Mouse (Mus musculus) forebrain, embryonic 12.5 days (tissue): Measurements from ENCODE around the gene Pdgfra. TPM values are rescaled to one million over a fixed set of nuclear protein-coding genes. Genes with fewer than 3 reads are reported as not detected.
A peak's percentile ranks its signal among the peaks of the same experiment; 100 is the strongest.

Experiments used
- ATAC-seq: fragments of 200-750 bp; cut with Nextera tagmentation; 2 replicates; pipeline ENCODE4 v1.8.0; 2017; ENCODE audit warnings: moderate TSS enrichment; ENCODE audit not compliant: low FRiP score
- H3K27ac ChIP-seq: fragments of 300-500 bp; sonication (generic); 2 replicates; pipeline ENCODE4 v1.5.1; 2016; ENCODE audit warnings: mild to moderate bottlenecking
- H3K27me3 ChIP-seq: fragments of 300-500 bp; sonication (generic); 2 replicates; pipeline ENCODE4 v1.6.1; 2016; ENCODE audit warnings: mild to moderate bottlenecking
- H3K36me3 ChIP-seq: fragments of 300-500 bp; sonication (generic); replicated peaks from 2 replicates; pipeline ENCODE4 v1.6.1; 2016; ENCODE audit warnings: mild to moderate bottlenecking
- H3K4me1 ChIP-seq: fragments of 300-500 bp; sonication (generic); 2 replicates; pipeline ENCODE4 v1.6.1; 2016
- H3K4me2 ChIP-seq: fragments of 300-500 bp; sonication (generic); 2 replicates; pipeline ENCODE4 v1.6.1; 2016; ENCODE audit warnings: mild to moderate bottlenecking, moderate library complexity
- H3K4me3 ChIP-seq: fragments of 300-500 bp; sonication (generic); replicated peaks from 2 replicates; pipeline ENCODE4 v1.5.1; 2016; ENCODE audit warnings: mild to moderate bottlenecking
- H3K9ac ChIP-seq: fragments of 300-500 bp; sonication (generic); 2 replicates; pipeline ENCODE4 v1.6.1; 2016; ENCODE audit warnings: mild to moderate bottlenecking
- H3K9me3 ChIP-seq: fragments of 300-500 bp; sonication (generic); 2 replicates; pipeline ENCODE4 v1.6.1; 2016
- WGBS: fragments of 180-500 bp; shearing (Covaris S2); methylation state at CpG from one replicate; pipeline ENCODE4 v1.1.7; 2016; 5-methylcytosine and 5-hydroxymethylcytosine counted together
- polyA plus RNA-seq: library from polyadenylated mRNA; unstranded; fragments of >200 nt; fragmentation: Nextera tagmentation; extraction: Ambion mirVana; gene quantifications from 2 replicates; pipeline ENCODE4 v1.2.1, GENCODE M21; 2016

Gene Pdgfra
- polyA plus RNA-seq, result 15.7 and 18.9 TPM in 2 replicates

- peak within 1 kb of the TSS; percentile 40; the same call in 1 of the 2 replicates for H3K9ac ChIP-seq
- no peaks in the 10 kb centered on the region for H3K36me3 ChIP-seq
- H3K4me1 ChIP-seq, result peaks cover 73% of the 10 kb centered on the region
- ATAC-seq, result no peak
- peaks cover 94% of the 10 kb centered on the region for H3K27me3 ChIP-seq
- WGBS, result 0% methylated on average over 10 of the region's 10 CpGs
- H3K27ac ChIP-seq, result peak within 1 kb of the TSS; percentile 66
- H3K4me3 ChIP-seq, result peak within 1 kb of the TSS; percentile 47
- no peaks in the 10 kb centered on the region for H3K9me3 ChIP-seq
- H3K4me2 ChIP-seq, result peak within 1 kb of the TSS; percentile 87
Observed at GRCm38 (mm10) chr5:75152021-75152425, at the start of gene Pdgfra. TSS of gene Pdgfra (plus strand) at chr5:75152292.

- no peak overlapping the region for H3K9ac ChIP-seq
- WGBS, result 60% methylated on average over 3 of the region's 3 CpGs
- ATAC-seq, result no peak
- no peaks in the 10 kb centered on the region for H3K4me1 ChIP-seq
- H3K36me3 ChIP-seq, result no peaks in the 10 kb centered on the region
- H3K27me3 ChIP-seq, result peaks cover 13% of the 10 kb centered on the region
- H3K27ac ChIP-seq, result no peak overlapping the region
- no peak overlapping the region for H3K4me2 ChIP-seq
- H3K9me3 ChIP-seq, result no peaks in the 10 kb centered on the region
- H3K4me3 ChIP-seq, result no peak overlapping the region
Observed at GRCm38 (mm10) chr5:75106511-75106910, 45.6 kb upstream of the Pdgfra start.

GRCm38 (mm10) chr5:75109368-75109767 is 42.7 kb upstream of the Pdgfra start:
- Histone ChIP-seq H3K9me3 (0 out of 2 replicates have a peak, but pooled peaks cover 5% of the 10 kb centered on the region), H3K27ac (no peak overlapping the region), H3K4me3 (no peak overlapping the region), H3K4me1 (no peaks in the 10 kb centered on the region), H3K27me3 (peaks cover 13% of the 10 kb centered on the region), H3K36me3 (no peaks in the 10 kb centered on the region), H3K4me2 (no peak overlapping the region), H3K9ac (no peak overlapping the region)
- 73% methylated on average over 5 of the region's 5 CpGs for WGBS
- no peak for ATAC-seq

GRCm38 (mm10) chr5:75111781-75112180 is 40.3 kb upstream of the Pdgfra start:
- H3K9me3 ChIP-seq, result 0 out of 2 replicates have a peak, but pooled peaks cover 5% of the 10 kb centered on the region
- no peak overlapping the region for H3K27ac ChIP-seq
- 48% methylated on average over 5 of the region's 5 CpGs for WGBS
- ATAC-seq, result no peak
- peaks cover 18% of the 10 kb centered on the region for H3K27me3 ChIP-seq
- H3K4me1 ChIP-seq, result no peaks in the 10 kb centered on the region
- no peak overlapping the region for H3K4me3 ChIP-seq
- no peak overlapping the region for H3K4me2 ChIP-seq
- H3K36me3 ChIP-seq, result no peaks in the 10 kb centered on the region
- no peak overlapping the region for H3K9ac ChIP-seq

- Histone ChIP-seq H3K36me3 (no peaks in the 10 kb centered on the region), H3K9ac (no peak overlapping the region), H3K4me3 (no peak overlapping the region), H3K27me3 (0 out of 2 replicates have a peak, but pooled peaks cover 5% of the 10 kb centered on the region), H3K27ac (no peak overlapping the region), H3K9me3 (0 out of 2 replicates have a peak, but pooled peaks cover 1% of the 10 kb centered on the region), H3K4me1 (no peaks in the 10 kb centered on the region), H3K4me2 (no peak overlapping the region)
- WGBS, result 65% methylated on average over 7 of the region's 7 CpGs
- no peak for ATAC-seq
Observed at GRCm38 (mm10) chr5:75118840-75119239, 33.3 kb upstream of the Pdgfra start.

GRCm38 (mm10) chr5:75121646-75122045 is 30.4 kb upstream of the Pdgfra start:
- no peaks in the 10 kb centered on the region for H3K9me3 ChIP-seq
- no peak overlapping the region for H3K9ac ChIP-seq
- H3K4me1 ChIP-seq, result no peaks in the 10 kb centered on the region
- no peak overlapping the region for H3K4me2 ChIP-seq
- no peak for ATAC-seq
- H3K27me3 ChIP-seq, result 0 out of 2 replicates have a peak, but pooled peaks cover 1% of the 10 kb centered on the region
- H3K4me3 ChIP-seq, result no peak overlapping the region
- H3K36me3 ChIP-seq, result no peaks in the 10 kb centered on the region
- 46% methylated on average over 5 of the region's 5 CpGs for WGBS
- H3K27ac ChIP-seq, result no peak overlapping the region

GRCm38 (mm10) chr5:75134681-75135080 is 17.4 kb upstream of the Pdgfra start:
- H3K4me2 ChIP-seq, result no peak overlapping the region
- no peaks in the 10 kb centered on the region for H3K4me1 ChIP-seq
- H3K9me3 ChIP-seq, result no peaks in the 10 kb centered on the region
- no peak for ATAC-seq
- H3K9ac ChIP-seq, result no peak overlapping the region
- no peaks in the 10 kb centered on the region for H3K36me3 ChIP-seq
- 87% methylated on average over 7 of the region's 7 CpGs for WGBS
- no peak overlapping the region for H3K27ac ChIP-seq
- peaks cover 12% of the 10 kb centered on the region for H3K27me3 ChIP-seq
- H3K4me3 ChIP-seq, result no peak overlapping the region

GRCm38 (mm10) chr5:75143092-75143491 is 9.0 kb upstream of the Pdgfra start:
- Histone ChIP-seq H3K27ac (no peak overlapping the region), H3K27me3 (peaks cover 72% of the 10 kb centered on the region), H3K36me3 (no peaks in the 10 kb centered on the region), H3K9ac (no peak overlapping the region), H3K4me1 (peaks cover 12% of the 10 kb centered on the region), H3K4me2 (peak overlapping the region; percentile 49), H3K9me3 (no peaks in the 10 kb centered on the region), H3K4me3 (peak overlapping the region; percentile 25)
- WGBS, result 4% methylated on average over 14 of the region's 14 CpGs
- 0 out of 2 replicates have a peak, but pooled peaks have one; percentile 44 for ATAC-seq

GRCm38 (mm10) chr5:75143767-75144166 is 8.3 kb upstream of the Pdgfra start:
- Histone ChIP-seq H3K4me2 (no peak overlapping the region), H3K9ac (no peak overlapping the region), H3K9me3 (no peaks in the 10 kb centered on the region), H3K4me1 (peaks cover 19% of the 10 kb centered on the region), H3K27me3 (peaks cover 75% of the 10 kb centered on the region), H3K36me3 (no peaks in the 10 kb centered on the region), H3K4me3 (no peak overlapping the region), H3K27ac (no peak overlapping the region)
- ATAC-seq, result no peak
- WGBS, result 40% methylated on average over 7 of the region's 7 CpGs

GRCm38 (mm10) chr5:75145341-75145740 is 6.8 kb upstream of the Pdgfra start:
- H3K4me3 ChIP-seq, result no peak overlapping the region
- WGBS, result 81% methylated on average over 2 of the region's 2 CpGs
- peaks cover 32% of the 10 kb centered on the region for H3K4me1 ChIP-seq
- no peak overlapping the region for H3K9ac ChIP-seq
- no peak for ATAC-seq
- no peaks in the 10 kb centered on the region for H3K9me3 ChIP-seq
- H3K4me2 ChIP-seq, result no peak overlapping the region
- no peaks in the 10 kb centered on the region for H3K36me3 ChIP-seq
- H3K27ac ChIP-seq, result no peak overlapping the region
- H3K27me3 ChIP-seq, result peaks cover 81% of the 10 kb centered on the region

- 79% methylated on average over 1 of the region's 1 CpGs for WGBS
- Histone ChIP-seq H3K4me1 (peaks cover 44% of the 10 kb centered on the region), H3K4me3 (no peak overlapping the region), H3K4me2 (no peak overlapping the region), H3K27me3 (peaks cover 88% of the 10 kb centered on the region), H3K9me3 (no peaks in the 10 kb centered on the region), H3K36me3 (no peaks in the 10 kb centered on the region), H3K9ac (no peak overlapping the region), H3K27ac (no peak overlapping the region)
- no peak for ATAC-seq
Observed at GRCm38 (mm10) chr5:75146469-75146868, 5.6 kb upstream of the Pdgfra start.

- H3K4me3 ChIP-seq, result peak overlapping the region; percentile 9
- peak overlapping the region; percentile 31 for H3K4me2 ChIP-seq
- H3K27me3 ChIP-seq, result peaks cover 93% of the 10 kb centered on the region
- 0 out of 2 replicates have a peak overlapping the region, but pooled peaks have one; percentile 14 for H3K27ac ChIP-seq
- 2% methylated on average over 30 of the region's 30 CpGs for WGBS
- no peaks in the 10 kb centered on the region for H3K36me3 ChIP-seq
- no peaks in the 10 kb centered on the region for H3K9me3 ChIP-seq
- H3K9ac ChIP-seq, result no peak overlapping the region
- H3K4me1 ChIP-seq, result peaks cover 50% of the 10 kb centered on the region
- 0 out of 2 replicates have a peak, but pooled peaks have one; percentile 19 for ATAC-seq
Observed at GRCm38 (mm10) chr5:75148343-75149127, 3.6 kb upstream of the Pdgfra start.

- Histone ChIP-seq H3K9ac (no peak overlapping the region), H3K27ac (no peak overlapping the region), H3K27me3 (peaks cover 93% of the 10 kb centered on the region), H3K4me1 (peaks cover 54% of the 10 kb centered on the region), H3K4me3 (no peak overlapping the region), H3K36me3 (no peaks in the 10 kb centered on the region), H3K4me2 (peak overlapping the region; percentile 38), H3K9me3 (no peaks in the 10 kb centered on the region)
- no peak for ATAC-seq
- WGBS, result 2% methylated on average over 10 of the region's 10 CpGs
Observed at GRCm38 (mm10) chr5:75149380-75149779, 2.7 kb upstream of the Pdgfra start.
